Mouse (Mus musculus) embryonic facial prominence, embryonic 14.5 days (tissue): ENCODE results near the gene Gm10228. TPM values are rescaled to one million over a fixed set of nuclear protein-coding genes. Genes with fewer than 3 reads are reported as not detected.

Experiments
- polyA plus RNA-seq: library from polyadenylated mRNA; unstranded; fragments of >200 nt; fragmentation: Nextera tagmentation; extraction: Ambion mirVana; gene quantifications from 2 replicates; pipeline ENCODE4 v1.2.1, GENCODE M21; 2014

Gene Gm10228
- polyA plus RNA-seq, 1 experiment from 2014 or later, result not detected

Other genes starting within 250 kb of the Gm10228 start
- gene Gm20741, start 229.3 kb downstream of the Gm10228 start, polyA plus RNA-seq, result not detected in 2 replicates
- gene Krtap15, start 221.3 kb downstream of the Gm10228 start, polyA plus RNA-seq, result not detected in 2 replicates
- not detected in 2 replicates for gene Krtap14, start 215.3 kb downstream of the Gm10228 start, polyA plus RNA-seq
- not detected in 2 replicates for gene Krtap19-1, start 172.1 kb downstream of the Gm10228 start, polyA plus RNA-seq
- gene Krtap19-2, start 167.2 kb downstream of the Gm10228 start, polyA plus RNA-seq, result not detected in 2 replicates
- gene Krtap19-3, start 163.4 kb downstream of the Gm10228 start, polyA plus RNA-seq, result not detected in 2 replicates
- gene Krtap19-4, start 156.4 kb downstream of the Gm10228 start, polyA plus RNA-seq, result not detected in 2 replicates
- gene Krtap19-5, start 145.0 kb downstream of the Gm10228 start, polyA plus RNA-seq, result not detected in 2 replicates
- gene Krtap19-9b, start 109.2 kb downstream of the Gm10228 start, polyA plus RNA-seq, result not detected in 2 replicates
- not detected in 2 replicates for gene Krtap16-3, start 78.6 kb downstream of the Gm10228 start, polyA plus RNA-seq
- not detected in 2 replicates for gene Krtap22-2, start 30.7 kb downstream of the Gm10228 start, polyA plus RNA-seq
- gene Gm10229, start 26.2 kb downstream of the Gm10228 start, polyA plus RNA-seq, result 0.33 TPM in 1 of 2 replicates, not detected in the other
- gene Krtap6-1, start 9.8 kb downstream of the Gm10228 start, polyA plus RNA-seq, result not detected in 2 replicates
- not detected in 2 replicates for gene Krtap6-5, start 6.4 kb upstream of the Gm10228 start, polyA plus RNA-seq
- gene 1110025L11Rik, start 22.5 kb upstream of the Gm10228 start, polyA plus RNA-seq, result not detected in 2 replicates
- gene Krtap6-3, start 42.5 kb upstream of the Gm10228 start, polyA plus RNA-seq, result not detected in 2 replicates
- gene Gm6358, start 99.4 kb upstream of the Gm10228 start, polyA plus RNA-seq, result not detected in 2 replicates
- not detected in 2 replicates for gene Gm10061, start 109.6 kb upstream of the Gm10228 start, polyA plus RNA-seq
- not detected in 2 replicates for gene Gm9789, start 116.5 kb upstream of the Gm10228 start, polyA plus RNA-seq
- gene Gm7735, start 128.0 kb upstream of the Gm10228 start, polyA plus RNA-seq, result not detected in 2 replicates
- not detected in 2 replicates for gene 1110057P08Rik, start 133.3 kb upstream of the Gm10228 start, polyA plus RNA-seq
- not detected in 2 replicates for gene Krtap20-2, start 164.4 kb upstream of the Gm10228 start, polyA plus RNA-seq